Mouse (Mus musculus): Measurements from ENCODE around the gene Cenpo.

DNA sequence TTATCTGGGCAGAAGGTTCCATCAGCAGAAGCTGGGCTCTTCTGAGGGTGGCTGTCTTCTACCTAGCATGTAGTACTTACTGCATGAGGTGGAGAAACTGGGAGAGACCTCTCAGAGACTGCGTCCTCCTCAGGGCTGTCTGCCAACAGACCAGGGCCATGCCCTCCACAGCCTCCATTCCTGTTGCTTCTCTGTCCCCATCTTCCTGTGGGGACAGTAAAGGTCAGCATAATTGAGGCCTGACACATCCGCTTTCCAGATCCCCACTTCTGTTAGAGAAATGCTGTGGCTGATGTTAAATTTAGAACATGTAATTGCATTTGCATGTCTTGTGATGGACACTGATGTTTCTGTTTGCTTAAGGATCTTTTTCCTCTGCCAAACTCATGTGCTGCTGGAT is 83.2 kb downstream of the Cenpo start:
- TF ChIP-seq CTCF (IDR thresholded peaks at IDR 0.05; ENCODE audit: extremely low read depth, insufficient read length, insufficient replicate concordance, low read depth, low read length) (no peak), POLR2A (IDR thresholded peaks at IDR 0.05; ENCODE audit: low read depth, low read length) (no peak)

All from small intestine, adult 2 months (tissue).